Mouse (Mus musculus): Measurements from ENCODE around the gene Igsf8. TPM values are rescaled to one million over a fixed set of nuclear protein-coding genes. Genes with fewer than 3 reads are reported as not detected.
"Not testable (repeated sequence)": the region's sequence is repeated elsewhere in the genome, so short reads cannot be mapped to it uniquely, and the experiment has no call there.

Gene Igsf8
- polyA plus RNA-seq, 1 experiment from 2014 or later, result 55.4 TPM

- no peak for DNase-seq (ENCODE audit: extremely low spot score, low spot score)
- Histone ChIP-seq H3K4me1 (peaks cover 45% of the 10 kb centered on the region), H3K9me3 (no peaks in the 10 kb centered on the region), H3K36me3 (replicated peaks) (no peaks in the 10 kb centered on the region), H3K27ac (peak overlapping the region; percentile 69), H3K27me3 (ENCODE audit: poor library complexity, severe bottlenecking) (peaks cover 35% of the 10 kb centered on the region), H3K4me3 (no peak overlapping the region)
- WGBS, result 49% methylated on average over 6 of the region's 6 CpGs
Measured at GRCm38 (mm10) chr1:172240945-172241708, 20.3 kb upstream of the Igsf8 start.

- 43% methylated on average over 2 of the region's 2 CpGs for WGBS
- Histone ChIP-seq H3K27me3 (ENCODE audit: poor library complexity, severe bottlenecking) (peaks cover 41% of the 10 kb centered on the region), H3K4me3 (no peak overlapping the region), H3K27ac (0 out of 2 replicates have a peak overlapping the region, but pooled peaks have one; percentile 51), H3K36me3 (replicated peaks) (no peaks in the 10 kb centered on the region), H3K9me3 (no peaks in the 10 kb centered on the region), H3K4me1 (peaks cover 45% of the 10 kb centered on the region)
- peak; percentile 37 for DNase-seq (ENCODE audit: extremely low spot score, low spot score)
Measured at GRCm38 (mm10) chr1:172242401-172242800, 19.0 kb upstream of the Igsf8 start.

DNA sequence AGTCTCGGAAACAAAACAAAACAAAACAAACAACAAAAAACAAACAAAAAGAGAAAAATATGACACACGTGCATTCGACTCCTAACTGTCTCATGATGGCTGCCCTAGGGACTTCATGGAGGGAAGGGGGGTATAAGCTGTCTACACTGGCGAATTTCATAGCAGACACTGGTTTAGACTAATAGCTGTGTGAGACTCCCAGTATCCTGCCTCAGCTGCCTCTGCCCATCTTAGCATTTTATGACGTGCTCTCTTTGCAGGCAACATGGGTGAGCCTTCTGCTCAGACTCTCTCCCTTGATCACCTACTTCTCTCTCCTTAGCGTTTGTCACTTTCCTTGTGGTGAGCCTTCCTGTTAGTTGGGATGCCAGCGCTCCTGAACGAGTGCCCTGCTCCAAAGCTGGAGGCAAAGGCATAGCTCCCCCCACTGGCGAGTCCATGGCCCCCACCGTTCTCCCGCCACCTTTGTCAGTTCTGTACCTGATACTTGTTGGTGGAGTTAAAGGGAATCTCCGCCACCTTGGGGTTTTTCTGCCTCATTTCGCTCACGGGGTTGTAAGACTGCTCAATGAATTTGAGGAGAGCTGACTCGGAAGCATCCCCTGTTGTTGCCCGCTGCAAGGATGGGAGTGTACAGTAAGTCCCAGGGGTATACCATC is 17.8 kb upstream of the Igsf8 start:
- no peaks in the 10 kb centered on the region for H3K9me3 ChIP-seq
- H3K27me3 ChIP-seq (ENCODE audit: poor library complexity, severe bottlenecking), result peaks cover 41% of the 10 kb centered on the region
- peak overlapping the region; percentile 7; the same call in 1 of the 2 replicates for H3K4me3 ChIP-seq
- no peak for DNase-seq (ENCODE audit: extremely low spot score, low spot score)
- WGBS, result 26% methylated on average over 16 of the region's 16 CpGs
- peak overlapping the region; percentile 53; the same call in 1 of the 2 replicates for H3K27ac ChIP-seq
- no peaks in the 10 kb centered on the region for H3K36me3 ChIP-seq (replicated peaks)
- H3K4me1 ChIP-seq, result peaks cover 49% of the 10 kb centered on the region

DNA sequence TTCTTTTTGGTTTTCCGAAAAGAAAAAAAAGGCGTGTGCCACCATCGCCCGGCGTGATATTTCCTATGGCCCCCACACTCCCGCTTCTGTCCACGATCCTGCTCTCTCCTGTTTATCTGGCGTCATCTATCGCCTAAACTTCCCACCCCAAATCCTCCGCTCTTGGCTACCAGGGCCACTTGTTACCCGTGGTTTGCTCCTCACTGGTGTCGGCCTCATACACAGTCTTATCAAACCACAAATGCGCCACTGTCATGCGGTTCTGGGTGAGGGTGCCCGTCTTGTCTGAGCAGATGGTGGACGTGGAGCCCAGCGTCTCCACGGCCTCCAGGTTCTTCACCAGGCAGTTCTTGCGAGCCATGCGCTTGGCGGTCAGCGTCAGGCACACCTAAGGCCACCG is 16.8 kb upstream of the Igsf8 start:
- not testable (repeated sequence) for DNase-seq (ENCODE audit: extremely low spot score, low spot score)
- H3K4me3 ChIP-seq, result peak overlapping the region; percentile 7; the same call in 1 of the 2 replicates
- H3K4me1 ChIP-seq, result peaks cover 49% of the 10 kb centered on the region

DNA sequence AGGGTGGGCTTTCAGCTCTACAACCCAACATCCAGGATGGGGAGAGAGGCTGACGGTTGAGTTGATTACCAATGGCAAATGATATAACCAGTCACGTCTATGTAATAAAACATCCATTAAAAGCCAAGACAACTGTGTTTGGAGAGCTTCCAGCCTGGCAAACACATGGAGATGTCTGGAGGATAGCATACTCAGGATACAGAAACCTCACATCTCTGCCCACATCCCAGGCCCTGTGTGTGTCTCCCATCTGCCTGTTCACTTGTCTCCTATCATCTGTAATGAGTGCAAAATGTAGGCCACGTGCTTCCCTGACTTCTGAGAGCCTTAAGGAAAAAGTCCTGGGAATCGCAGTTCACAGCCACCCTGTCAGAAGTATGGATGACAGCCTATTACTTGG is 14.2 kb upstream of the Igsf8 start:
- DNase-seq (ENCODE audit: extremely low spot score, low spot score), result no peak
- Histone ChIP-seq H3K9me3 (no peaks in the 10 kb centered on the region), H3K27me3 (ENCODE audit: poor library complexity, severe bottlenecking) (peaks cover 41% of the 10 kb centered on the region), H3K4me1 (peaks cover 34% of the 10 kb centered on the region), H3K27ac (peak overlapping the region; percentile 74; the same call in 1 of the 2 replicates), H3K4me3 (no peak overlapping the region), H3K36me3 (replicated peaks) (no peaks in the 10 kb centered on the region)
- 74% methylated on average over 4 of the region's 4 CpGs for WGBS

More for the DNA sequence above, 16.8 kb upstream of the Igsf8 start:
- H3K36me3 ChIP-seq (replicated peaks); H3K9me3 ChIP-seq; H3K27ac ChIP-seq: not testable (repeated sequence)
- 44% methylated on average over 23 of the region's 23 CpGs for WGBS
- peaks cover 41% of the 10 kb centered on the region for H3K27me3 ChIP-seq (ENCODE audit: poor library complexity, severe bottlenecking)

GRCm38 (mm10) chr1:172247679-172248078 is 13.8 kb upstream of the Igsf8 start:
- peaks cover 41% of the 10 kb centered on the region for H3K27me3 ChIP-seq (ENCODE audit: poor library complexity, severe bottlenecking)
- H3K9me3 ChIP-seq, result no peaks in the 10 kb centered on the region
- peak overlapping the region; percentile 74; the same call in 1 of the 2 replicates for H3K27ac ChIP-seq
- no peak overlapping the region for H3K4me3 ChIP-seq
- no peaks in the 10 kb centered on the region for H3K36me3 ChIP-seq (replicated peaks)
- 57% methylated on average over 2 of the region's 2 CpGs for WGBS
- peaks cover 30% of the 10 kb centered on the region for H3K4me1 ChIP-seq
- peak; percentile 43 for DNase-seq (ENCODE audit: extremely low spot score, low spot score)

DNA sequence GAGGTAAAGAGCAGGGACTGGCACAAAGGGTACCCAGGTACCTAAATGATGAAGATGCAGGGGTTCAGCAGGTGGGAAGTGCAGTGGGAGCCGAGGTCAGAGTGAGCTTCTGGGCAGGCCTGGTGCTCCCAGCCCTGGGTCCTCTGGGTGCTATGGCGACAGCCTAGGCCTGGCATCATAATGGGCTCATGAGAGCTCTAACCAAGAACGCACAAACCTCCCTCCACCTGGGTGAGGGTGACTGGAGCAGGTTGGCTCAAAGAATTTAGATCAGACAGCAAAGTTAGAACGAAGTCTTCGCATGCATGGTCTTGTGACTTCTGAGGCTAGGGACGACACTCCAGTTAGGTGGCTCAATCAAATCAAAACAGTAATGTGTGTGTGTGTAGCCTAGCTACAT is 3.1 kb upstream of the Igsf8 start, which contains the start of gene Atp1a4:
Gene Atp1a4, minus strand, starts transcription at position 101 of the 400 bp plus-strand sequence.
- no peak within 1 kb of the TSS for H3K4me3 ChIP-seq
- H3K27ac ChIP-seq, result 0 out of 2 replicates have a peak within 1 kb of the TSS, but pooled peaks have one; percentile 35
- 88% methylated on average over 6 of the region's 6 CpGs for WGBS
- H3K36me3 ChIP-seq (replicated peaks), result no peaks in the 10 kb centered on the region
- H3K9me3 ChIP-seq, result no peaks in the 10 kb centered on the region
- no peak for DNase-seq (ENCODE audit: extremely low spot score, low spot score)
- H3K27me3 ChIP-seq (ENCODE audit: poor library complexity, severe bottlenecking), result no peaks in the 10 kb centered on the region
- H3K4me1 ChIP-seq, result peaks cover 30% of the 10 kb centered on the region

GRCm38 (mm10) chr1:172271208-172271607 is 9.8 kb downstream of the Igsf8 start:
- no peak for DNase-seq (ENCODE audit: extremely low spot score, low spot score)
- Histone ChIP-seq H3K4me1 (peaks cover 23% of the 10 kb centered on the region), H3K9me3 (no peaks in the 10 kb centered on the region), H3K27ac (peak overlapping the region; percentile 56; the same call in 1 of the 2 replicates), H3K27me3 (ENCODE audit: poor library complexity, severe bottlenecking) (no peaks in the 10 kb centered on the region), H3K36me3 (replicated peaks) (no peaks in the 10 kb centered on the region), H3K4me3 (no peak overlapping the region)
- 87% methylated on average over 3 of the region's 3 CpGs for WGBS

- H3K27ac ChIP-seq, result peak overlapping the region; percentile 64
Measured at GRCm38 (mm10) chr1:172271765-172272164, 10.3 kb downstream of the Igsf8 start.

DNA sequence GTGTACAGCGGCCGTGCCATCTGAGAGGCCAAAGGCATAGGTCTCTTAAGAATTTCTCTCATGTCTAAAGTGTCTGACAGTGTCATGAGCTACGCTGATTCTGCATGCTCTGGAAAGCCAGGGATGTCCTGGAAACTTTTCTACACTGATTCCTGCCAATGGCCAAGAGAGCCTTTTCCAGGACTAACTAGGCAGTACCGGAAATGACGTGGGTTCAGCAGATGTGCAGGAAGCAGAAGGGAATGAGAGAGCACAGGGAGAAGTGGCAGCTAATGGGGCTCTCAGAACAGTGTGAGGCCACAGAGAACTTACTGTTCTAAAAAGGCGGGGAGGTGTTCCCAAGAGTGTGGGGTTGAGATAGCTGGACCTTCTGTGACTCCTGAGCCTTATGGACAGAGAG is 11.9 kb downstream of the Igsf8 start:
- no peak overlapping the region for H3K27ac ChIP-seq
- no peak for DNase-seq (ENCODE audit: extremely low spot score, low spot score)
- peaks cover 23% of the 10 kb centered on the region for H3K4me1 ChIP-seq
- WGBS, result 92% methylated on average over 6 of the region's 6 CpGs
- H3K36me3 ChIP-seq (replicated peaks), result no peaks in the 10 kb centered on the region
- no peak overlapping the region for H3K4me3 ChIP-seq
- no peaks in the 10 kb centered on the region for H3K9me3 ChIP-seq
- H3K27me3 ChIP-seq (ENCODE audit: poor library complexity, severe bottlenecking), result no peaks in the 10 kb centered on the region

More at GRCm38 (mm10) chr1:172271765-172272164, 10.3 kb downstream of the Igsf8 start:
- no peaks in the 10 kb centered on the region for H3K27me3 ChIP-seq (ENCODE audit: poor library complexity, severe bottlenecking)
- H3K4me3 ChIP-seq, result no peak overlapping the region; the same call in 1 of the 2 replicates
- 62% methylated on average over 10 of the region's 10 CpGs for WGBS
- H3K4me1 ChIP-seq, result peaks cover 23% of the 10 kb centered on the region
- peak; percentile 40 for DNase-seq (ENCODE audit: extremely low spot score, low spot score)
- no peaks in the 10 kb centered on the region for H3K9me3 ChIP-seq
- no peaks in the 10 kb centered on the region for H3K36me3 ChIP-seq (replicated peaks)

- H3K27me3 ChIP-seq (ENCODE audit: poor library complexity, severe bottlenecking), result no peaks in the 10 kb centered on the region
- H3K27ac ChIP-seq, result peak overlapping the region; percentile 48
- H3K4me1 ChIP-seq, result peaks cover 23% of the 10 kb centered on the region
- no peaks in the 10 kb centered on the region for H3K9me3 ChIP-seq
- 62% methylated on average over 5 of the region's 5 CpGs for WGBS
- H3K36me3 ChIP-seq (replicated peaks), result no peaks in the 10 kb centered on the region
- no peak for DNase-seq (ENCODE audit: extremely low spot score, low spot score)
- no peak overlapping the region for H3K4me3 ChIP-seq
Measured at GRCm38 (mm10) chr1:172274116-172274515, 12.7 kb downstream of the Igsf8 start.

DNA sequence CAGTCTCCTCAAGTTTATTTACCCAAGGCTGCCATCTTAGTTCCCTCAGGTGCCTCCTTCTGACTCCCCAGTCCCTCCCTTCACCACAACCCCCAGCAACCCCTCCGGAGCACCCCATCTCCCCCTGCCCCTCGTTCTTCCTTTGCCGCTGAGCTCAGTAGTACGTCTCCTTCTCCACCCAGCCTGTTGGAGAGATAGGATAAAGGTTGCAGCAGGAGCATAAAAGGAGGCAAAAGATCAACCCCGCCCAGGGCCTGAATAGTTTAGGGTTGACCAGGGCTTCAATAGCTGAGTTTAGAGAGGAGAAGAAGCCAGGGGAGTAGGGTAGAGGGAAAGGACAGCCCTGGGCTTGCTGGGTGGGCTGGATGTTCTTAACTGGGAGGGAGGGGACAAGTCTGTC is 13.1 kb downstream of the Igsf8 start:
- H3K36me3 ChIP-seq (replicated peaks), result no peaks in the 10 kb centered on the region
- peaks cover 23% of the 10 kb centered on the region for H3K4me1 ChIP-seq
- 65% methylated on average over 5 of the region's 5 CpGs for WGBS

DNA sequence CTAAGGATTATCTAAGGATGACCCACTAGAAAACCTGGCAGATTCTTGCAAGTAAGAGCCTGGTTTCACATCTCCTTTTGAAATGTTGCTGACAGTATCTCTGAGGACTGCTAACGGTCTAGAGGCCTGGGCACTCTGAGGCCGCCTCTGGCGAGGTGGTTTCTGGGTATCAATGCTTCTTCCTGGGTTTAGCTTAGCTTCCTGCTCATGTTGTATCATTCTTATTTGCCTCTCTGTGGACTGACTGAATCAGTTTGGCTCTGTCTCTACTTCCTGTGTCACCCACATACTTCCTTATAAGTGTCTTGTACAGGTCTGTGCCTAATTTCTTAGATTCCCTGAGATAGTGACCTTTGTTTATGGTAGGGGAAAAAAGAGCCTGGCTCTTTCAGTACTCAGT is 15.7 kb downstream of the Igsf8 start:
- no peaks in the 10 kb centered on the region for H3K9me3 ChIP-seq
- H3K27ac ChIP-seq, result no peak overlapping the region
- no peak overlapping the region for H3K4me3 ChIP-seq
- H3K4me1 ChIP-seq, result peaks cover 18% of the 10 kb centered on the region
- H3K27me3 ChIP-seq (ENCODE audit: poor library complexity, severe bottlenecking), result no peaks in the 10 kb centered on the region
- WGBS, result 86% methylated on average over 3 of the region's 3 CpGs
- no peak for DNase-seq (ENCODE audit: extremely low spot score, low spot score)
- no peaks in the 10 kb centered on the region for H3K36me3 ChIP-seq (replicated peaks)

More for the DNA sequence above, 13.1 kb downstream of the Igsf8 start:
- Histone ChIP-seq H3K9me3 (no peaks in the 10 kb centered on the region), H3K4me3 (no peak overlapping the region), H3K27me3 (ENCODE audit: poor library complexity, severe bottlenecking) (no peaks in the 10 kb centered on the region), H3K27ac (peak overlapping the region; percentile 48; the same call in 1 of the 2 replicates)
- DNase-seq (ENCODE audit: extremely low spot score, low spot score), result no peak

All from forebrain, embryonic 10.5 days (tissue).